Mouse (Mus musculus) thymus, adult 2 months (tissue): ENCODE data around the gene Prmt3.

Experiments used
- CTCF ChIP-seq: fragments of 200-500 bp; IDR thresholded peaks from 2 replicates; pipeline ENCODE4 v1.5.1; 2012; ENCODE audit warnings: mild to moderate bottlenecking, control low read depth, low read length, moderate library complexity, borderline replicate concordance; ENCODE audit not compliant: control insufficient read depth, poor library complexity, insufficient read depth; ENCODE audit errors: extremely low read depth
- POLR2A ChIP-seq: fragments of 200-500 bp; IDR thresholded peaks from 2 replicates; pipeline ENCODE4 v1.6.1; 2012; ENCODE audit warnings: mild to moderate bottlenecking, low read length, control low read depth, moderate library complexity; ENCODE audit not compliant: control insufficient read depth, poor library complexity, insufficient read depth; ENCODE audit errors: extremely low read depth

- TF ChIP-seq CTCF: no peak
- no peak for TF ChIP-seq POLR2A
Observed at GRCm38 (mm10) chr7:49859820-49860219, 81.7 kb downstream of the Prmt3 start.
